Mouse (Mus musculus): ENCODE data around the gene Zbtb17. TPM values are rescaled to one million over a fixed set of nuclear protein-coding genes. Genes with fewer than 3 reads are reported as not detected.

Gene Zbtb17
- polyA plus RNA-seq, 1 experiment from 2014 or later, result 35.4 TPM

- Histone ChIP-seq H3K27ac (replicated peaks; ENCODE audit: low read depth, low read length) (no peak overlapping the region), H3K9ac (replicated peaks; ENCODE audit: low read length) (no peak overlapping the region), H3K4me3 (ENCODE audit: low read depth, low read length) (no peak overlapping the region), H3K4me2 (ENCODE audit: low read depth, low read length) (no peak overlapping the region), H3K27me3 (ENCODE audit: control insufficient read depth, insufficient read depth, low read length) (no peaks in the 10 kb centered on the region), H3K9me3 (replicated peaks; ENCODE audit: control insufficient read depth, low read length) (no peaks in the 10 kb centered on the region), H3K36me3 (replicated peaks; ENCODE audit: control insufficient read depth, insufficient read depth, low read depth, low read length) (no peaks in the 10 kb centered on the region; the same call in 1 of the 2 replicates), H3K4me1 (ENCODE audit: control insufficient read depth, insufficient read depth, low read length) (peaks cover 3% of the 10 kb centered on the region)
- ATAC-seq (replicated peaks; ENCODE audit: insufficient number of reproducible peaks, low FRiP score, low TSS enrichment, low read depth) (no peak), DNase-seq (ENCODE audit: low spot score) (no peak)
- WGBS, result 93% methylated on average over 14 of the region's 14 CpGs
Measured at GRCm38 (mm10) chr4:141456193-141456938, 11.9 kb downstream of the Zbtb17 start.

- Histone ChIP-seq H3K4me2 (ENCODE audit: low read depth, low read length) (no peak overlapping the region), H3K36me3 (replicated peaks; ENCODE audit: control insufficient read depth, insufficient read depth, low read depth, low read length) (no peaks in the 10 kb centered on the region; the same call in none of the 2 replicates), H3K4me3 (ENCODE audit: low read depth, low read length) (no peak overlapping the region), H3K27ac (replicated peaks; ENCODE audit: low read depth, low read length) (peak overlapping the region; percentile 44; the same call in 1 of the 2 replicates), H3K9ac (replicated peaks; ENCODE audit: low read length) (peak overlapping the region; percentile 3), H3K9me3 (replicated peaks; ENCODE audit: control insufficient read depth, low read length) (no peaks in the 10 kb centered on the region), H3K4me1 (ENCODE audit: control insufficient read depth, insufficient read depth, low read length) (peaks cover 3% of the 10 kb centered on the region), H3K27me3 (ENCODE audit: control insufficient read depth, insufficient read depth, low read length) (no peaks in the 10 kb centered on the region)
- WGBS, result 9% methylated on average over 7 of the region's 7 CpGs
- ATAC-seq (replicated peaks; ENCODE audit: insufficient number of reproducible peaks, low FRiP score, low TSS enrichment, low read depth), result peak; percentile 70
- peak; percentile 54 for DNase-seq (ENCODE audit: low spot score)
Measured at GRCm38 (mm10) chr4:141458236-141458635, 13.8 kb downstream of the Zbtb17 start.

- Histone ChIP-seq H3K9ac (replicated peaks; ENCODE audit: low read length) (peak overlapping the region; percentile 3; the same call in 1 of the 2 replicates), H3K4me3 (ENCODE audit: low read depth, low read length) (no peak overlapping the region), H3K4me1 (ENCODE audit: control insufficient read depth, insufficient read depth, low read length) (peaks cover 3% of the 10 kb centered on the region), H3K36me3 (replicated peaks; ENCODE audit: control insufficient read depth, insufficient read depth, low read depth, low read length) (no peaks in the 10 kb centered on the region; the same call in none of the 2 replicates), H3K4me2 (ENCODE audit: low read depth, low read length) (no peak overlapping the region), H3K9me3 (replicated peaks; ENCODE audit: control insufficient read depth, low read length) (no peaks in the 10 kb centered on the region), H3K27me3 (ENCODE audit: control insufficient read depth, insufficient read depth, low read length) (no peaks in the 10 kb centered on the region), H3K27ac (replicated peaks; ENCODE audit: low read depth, low read length) (0 out of 2 replicates have a peak overlapping the region, but pooled peaks have one; percentile 7)
- no peak for DNase-seq (ENCODE audit: low spot score)
- WGBS, result 72% methylated on average over 3 of the region's 3 CpGs
- no peak for ATAC-seq (replicated peaks; ENCODE audit: insufficient number of reproducible peaks, low FRiP score, low TSS enrichment, low read depth)
Measured at GRCm38 (mm10) chr4:141458888-141459287, 14.4 kb downstream of the Zbtb17 start.

- H3K36me3 ChIP-seq (replicated peaks; ENCODE audit: control insufficient read depth, insufficient read depth, low read depth, low read length), result peaks cover 5% of the 10 kb centered on the region
- no peak overlapping the region for H3K4me3 ChIP-seq (ENCODE audit: low read depth, low read length)
- H3K27me3 ChIP-seq (ENCODE audit: control insufficient read depth, insufficient read depth, low read length), result no peaks in the 10 kb centered on the region
- WGBS, result 93% methylated on average over 9 of the region's 9 CpGs
- DNase-seq (ENCODE audit: low spot score) (no peak), ATAC-seq (replicated peaks; ENCODE audit: insufficient number of reproducible peaks, low FRiP score, low TSS enrichment, low read depth) (no peak)
- H3K9ac ChIP-seq (replicated peaks; ENCODE audit: low read length), result no peak overlapping the region
- no peak overlapping the region for H3K27ac ChIP-seq (replicated peaks; ENCODE audit: low read depth, low read length)
- H3K4me1 ChIP-seq (ENCODE audit: control insufficient read depth, insufficient read depth, low read length), result peaks cover 3% of the 10 kb centered on the region
- H3K9me3 ChIP-seq (replicated peaks; ENCODE audit: control insufficient read depth, low read length), result no peaks in the 10 kb centered on the region
- no peak overlapping the region for H3K4me2 ChIP-seq (ENCODE audit: low read depth, low read length)
Measured at GRCm38 (mm10) chr4:141459766-141460165, 15.3 kb downstream of the Zbtb17 start.

- Histone ChIP-seq H3K4me3 (ENCODE audit: low read depth, low read length) (no peak overlapping the region), H3K4me2 (ENCODE audit: low read depth, low read length) (no peak overlapping the region), H3K27ac (replicated peaks; ENCODE audit: low read depth, low read length) (no peak overlapping the region), H3K27me3 (ENCODE audit: control insufficient read depth, insufficient read depth, low read length) (no peaks in the 10 kb centered on the region), H3K9me3 (replicated peaks; ENCODE audit: control insufficient read depth, low read length) (no peaks in the 10 kb centered on the region), H3K4me1 (ENCODE audit: control insufficient read depth, insufficient read depth, low read length) (peaks cover 3% of the 10 kb centered on the region), H3K9ac (replicated peaks; ENCODE audit: low read length) (no peak overlapping the region), H3K36me3 (replicated peaks; ENCODE audit: control insufficient read depth, insufficient read depth, low read depth, low read length) (peaks cover 8% of the 10 kb centered on the region)
- 89% methylated on average over 4 of the region's 4 CpGs for WGBS
- DNase-seq (ENCODE audit: low spot score), result no peak
- ATAC-seq (replicated peaks; ENCODE audit: insufficient number of reproducible peaks, low FRiP score, low TSS enrichment, low read depth), result no peak
Measured at GRCm38 (mm10) chr4:141460481-141460880, 16.0 kb downstream of the Zbtb17 start.

GRCm38 (mm10) chr4:141461088-141461487, 16.6 kb downstream of the Zbtb17 start:
- Histone ChIP-seq H3K36me3 (replicated peaks; ENCODE audit: control insufficient read depth, insufficient read depth, low read depth, low read length) (peaks cover 8% of the 10 kb centered on the region), H3K27me3 (ENCODE audit: control insufficient read depth, insufficient read depth, low read length) (no peaks in the 10 kb centered on the region), H3K4me3 (ENCODE audit: low read depth, low read length) (no peak overlapping the region), H3K9me3 (replicated peaks; ENCODE audit: control insufficient read depth, low read length) (no peaks in the 10 kb centered on the region), H3K4me2 (ENCODE audit: low read depth, low read length) (no peak overlapping the region), H3K4me1 (ENCODE audit: control insufficient read depth, insufficient read depth, low read length) (peaks cover 3% of the 10 kb centered on the region), H3K9ac (replicated peaks; ENCODE audit: low read length) (no peak overlapping the region), H3K27ac (replicated peaks; ENCODE audit: low read depth, low read length) (no peak overlapping the region)
- WGBS, result 82% methylated on average over 12 of the region's 12 CpGs
- DNase-seq (ENCODE audit: low spot score) (no peak), ATAC-seq (replicated peaks; ENCODE audit: insufficient number of reproducible peaks, low FRiP score, low TSS enrichment, low read depth) (0 out of 2 replicates have a peak, but pooled peaks have one; percentile 15)

GRCm38 (mm10) chr4:141461576-141461975, 17.1 kb downstream of the Zbtb17 start:
- ATAC-seq (replicated peaks; ENCODE audit: insufficient number of reproducible peaks, low FRiP score, low TSS enrichment, low read depth) (no peak), DNase-seq (ENCODE audit: low spot score) (no peak)
- H3K27me3 ChIP-seq (ENCODE audit: control insufficient read depth, insufficient read depth, low read length), result no peaks in the 10 kb centered on the region
- H3K9me3 ChIP-seq (replicated peaks; ENCODE audit: control insufficient read depth, low read length), result no peaks in the 10 kb centered on the region
- H3K27ac ChIP-seq (replicated peaks; ENCODE audit: low read depth, low read length), result no peak overlapping the region
- H3K36me3 ChIP-seq (replicated peaks; ENCODE audit: control insufficient read depth, insufficient read depth, low read depth, low read length), result peaks cover 8% of the 10 kb centered on the region
- no peak overlapping the region for H3K4me2 ChIP-seq (ENCODE audit: low read depth, low read length)
- WGBS, result 92% methylated on average over 12 of the region's 12 CpGs
- H3K9ac ChIP-seq (replicated peaks; ENCODE audit: low read length), result no peak overlapping the region
- peaks cover 3% of the 10 kb centered on the region for H3K4me1 ChIP-seq (ENCODE audit: control insufficient read depth, insufficient read depth, low read length)
- no peak overlapping the region for H3K4me3 ChIP-seq (ENCODE audit: low read depth, low read length)

- Histone ChIP-seq H3K36me3 (replicated peaks; ENCODE audit: control insufficient read depth, insufficient read depth, low read depth, low read length) (peaks cover 13% of the 10 kb centered on the region), H3K4me2 (ENCODE audit: low read depth, low read length) (no peak overlapping the region), H3K27ac (replicated peaks; ENCODE audit: low read depth, low read length) (no peak overlapping the region), H3K9ac (replicated peaks; ENCODE audit: low read length) (no peak overlapping the region), H3K9me3 (replicated peaks; ENCODE audit: control insufficient read depth, low read length) (no peaks in the 10 kb centered on the region), H3K4me1 (ENCODE audit: control insufficient read depth, insufficient read depth, low read length) (peaks cover under 1% of the 10 kb centered on the region), H3K4me3 (ENCODE audit: low read depth, low read length) (no peak overlapping the region), H3K27me3 (ENCODE audit: control insufficient read depth, insufficient read depth, low read length) (no peaks in the 10 kb centered on the region)
- no peak for DNase-seq (ENCODE audit: low spot score)
- 79% methylated on average over 14 of the region's 14 CpGs for WGBS
- ATAC-seq (replicated peaks; ENCODE audit: insufficient number of reproducible peaks, low FRiP score, low TSS enrichment, low read depth), result no peak
Measured at GRCm38 (mm10) chr4:141463472-141463871, 19.0 kb downstream of the Zbtb17 start.

Data from embryonic facial prominence, embryonic 11.5 days (tissue).